Mouse (Mus musculus) bone marrow, adult 2 months (tissue): Measurements from ENCODE around the gene 4833439L19Rik. TPM values are rescaled to one million over a fixed set of nuclear protein-coding genes. Genes with fewer than 3 reads are reported as not detected.
A peak's percentile ranks its signal among the peaks of the same experiment; 100 is the strongest.

Experiments used
- H3K27ac ChIP-seq: fragments of 200-500 bp; 2 replicates; pipeline ENCODE4 v1.5.1; 2012; ENCODE audit warnings: low read depth, mild to moderate bottlenecking, control low read depth, inconsistent platforms, low read length; ENCODE audit not compliant: control insufficient read depth, poor library complexity, insufficient read depth
- H3K4me1 ChIP-seq: fragments of 200-500 bp; 2 replicates; pipeline ENCODE4 v1.6.1; 2011; ENCODE audit warnings: low read length; ENCODE audit not compliant: control insufficient read depth, insufficient read depth
- H3K4me3 ChIP-seq: fragments of 200-500 bp; replicated peaks from 2 replicates; pipeline ENCODE3; 2011; ENCODE audit warnings: mild to moderate bottlenecking, low read depth, low read length, control low read depth; ENCODE audit not compliant: control insufficient read depth
- CTCF ChIP-seq: fragments of 200-500 bp; IDR thresholded peaks from 2 replicates; pipeline ENCODE4 v1.5.1; 2011; ENCODE audit warnings: low read length, control low read depth; ENCODE audit not compliant: control insufficient read depth, insufficient read depth
- POLR2A ChIP-seq: fragments of 200-500 bp; IDR thresholded peaks from 2 replicates; pipeline ENCODE4 v1.6.1; 2011; ENCODE audit warnings: low read depth, mild to moderate bottlenecking, control low read depth, low read length, borderline replicate concordance; ENCODE audit not compliant: control insufficient read depth
- WGBS: fragments of 180-500 bp; shearing (Covaris S2); methylation state at CpG from one replicate; pipeline ENCODE4 v1.1.7; 2018; 5-methylcytosine and 5-hydroxymethylcytosine counted together
- polyA plus RNA-seq: library from polyadenylated mRNA; stranded (reverse); fragments of >200 nt; gene quantifications from 2 replicates; pipeline ENCODE4 v1.2.4, GENCODE M21; 2011; ENCODE audit warnings: low replicate concordance; ENCODE audit not compliant: missing spikeins, insufficient read depth, insufficient read length

4833439L19Rik gene
- polyA plus RNA-seq, 1 experiment, result 24.8 TPM

- peak within 1 kb of the TSS; percentile 61 for H3K27ac ChIP-seq
- under 1% methylated on average over 51 of the region's 51 CpGs for WGBS
- no peaks in the 10 kb centered on the region; the same call in none of the 2 replicates for H3K4me1 ChIP-seq
- H3K4me3 ChIP-seq, result peak within 1 kb of the TSS; percentile 90
- no peak for TF ChIP-seq CTCF
- peak; percentile 40; the same call in 1 of the 2 replicates for TF ChIP-seq POLR2A
Observed at GRCm38 (mm10) chr13:54589996-54590951, 25.0 kb upstream of the 4833439L19Rik start, which contains the start of the genes Nop16 and Higd2a. Gene Nop16, minus strand, starts transcription at chr13:54590090. Gene Higd2a, plus strand, starts transcription at chr13:54590207.

- H3K4me3 ChIP-seq, result peak overlapping the region; percentile 90
- H3K4me1 ChIP-seq, result no peaks in the 10 kb centered on the region; the same call in 1 of the 2 replicates
- TF ChIP-seq POLR2A (no peak), CTCF (no peak)
- WGBS, result under 1% methylated on average over 24 of the region's 24 CpGs
- peak overlapping the region; percentile 21; the same call in 1 of the 2 replicates for H3K27ac ChIP-seq
Observed at GRCm38 (mm10) chr13:54589414-54589995, 24.3 kb upstream of the 4833439L19Rik start.

GRCm38 (mm10) chr13:54585831-54586230, 20.6 kb upstream of the 4833439L19Rik start:
- H3K4me3 ChIP-seq, result no peak overlapping the region
- no peak for TF ChIP-seq POLR2A
- TF ChIP-seq CTCF, result no peak
- WGBS, result 67% methylated on average over 11 of the region's 11 CpGs
- no peak overlapping the region for H3K27ac ChIP-seq
- H3K4me1 ChIP-seq, result no peaks in the 10 kb centered on the region; the same call in 1 of the 2 replicates

- Histone ChIP-seq H3K4me1 (peaks cover 2% of the 10 kb centered on the region; the same call in 1 of the 2 replicates), H3K27ac (no peak overlapping the region), H3K4me3 (no peak overlapping the region)
- TF ChIP-seq POLR2A (no peak), CTCF (no peak)
- 85% methylated on average over 5 of the region's 5 CpGs for WGBS
Observed at GRCm38 (mm10) chr13:54582860-54583259, 17.6 kb upstream of the 4833439L19Rik start.

- H3K4me1 ChIP-seq, result peaks cover 3% of the 10 kb centered on the region
- H3K27ac ChIP-seq, result no peak overlapping the region
- no peak overlapping the region for H3K4me3 ChIP-seq
- no peak for TF ChIP-seq CTCF
- TF ChIP-seq POLR2A, result no peak
- WGBS, result 78% methylated on average over 10 of the region's 10 CpGs
Observed at GRCm38 (mm10) chr13:54582126-54582525, 16.9 kb upstream of the 4833439L19Rik start.

- H3K4me3 ChIP-seq, result no peak overlapping the region
- H3K4me1 ChIP-seq, result peaks cover 3% of the 10 kb centered on the region
- no peak overlapping the region for H3K27ac ChIP-seq
- 82% methylated on average over 2 of the region's 2 CpGs for WGBS
- TF ChIP-seq CTCF (no peak), POLR2A (no peak)
Observed at GRCm38 (mm10) chr13:54581385-54581784, 16.1 kb upstream of the 4833439L19Rik start.

- H3K4me3 ChIP-seq, result no peak overlapping the region
- WGBS, result 43% methylated on average over 21 of the region's 21 CpGs
Observed at GRCm38 (mm10) chr13:54577652-54578507, 12.6 kb upstream of the 4833439L19Rik start.

More at GRCm38 (mm10) chr13:54577652-54578507, 12.6 kb upstream of the 4833439L19Rik start:
- peak overlapping the region; percentile 49; the same call in 1 of the 2 replicates for H3K27ac ChIP-seq
- TF ChIP-seq CTCF (no peak), POLR2A (peak; percentile 40; the same call in 1 of the 2 replicates)
- peaks cover 6% of the 10 kb centered on the region for H3K4me1 ChIP-seq
